Mouse (Mus musculus) neural tube, embryonic 12.5 days (tissue): ENCODE results near the gene Angptl6. TPM values are rescaled to one million over a fixed set of nuclear protein-coding genes. Genes with fewer than 3 reads are reported as not detected.

Source experiments
- ATAC-seq: fragments of 200-750 bp; cut with Nextera tagmentation; 2 replicates; pipeline ENCODE4 v1.8.0; 2017; ENCODE audit warnings: low read depth, mild to moderate bottlenecking, moderate TSS enrichment, moderate library complexity; ENCODE audit not compliant: low FRiP score
- H3K27ac ChIP-seq: fragments of 300-500 bp; sonication (generic); 2 replicates; pipeline ENCODE4 v1.5.1; 2016
- H3K27me3 ChIP-seq: fragments of 300-500 bp; sonication (generic); replicated peaks from 2 replicates; pipeline ENCODE4 v1.6.1; 2016; ENCODE audit warnings: mild to moderate bottlenecking
- H3K36me3 ChIP-seq: fragments of 300-500 bp; sonication (generic); 2 replicates; pipeline ENCODE4 v1.6.1; 2016; ENCODE audit warnings: mild to moderate bottlenecking
- H3K4me1 ChIP-seq: fragments of 300-500 bp; sonication (generic); 2 replicates; pipeline ENCODE4 v1.6.1; 2016
- H3K4me2 ChIP-seq: fragments of 300-500 bp; sonication (generic); replicated peaks from 2 replicates; pipeline ENCODE4 v1.6.1; 2016; ENCODE audit warnings: mild to moderate bottlenecking
- H3K4me3 ChIP-seq: fragments of 300-500 bp; sonication (generic); 2 replicates; pipeline ENCODE4 v1.5.1; 2016
- H3K9ac ChIP-seq: fragments of 300-500 bp; sonication (generic); 2 replicates; pipeline ENCODE4 v1.6.1; 2016; ENCODE audit warnings: mild to moderate bottlenecking
- H3K9me3 ChIP-seq: fragments of 300-500 bp; sonication (generic); 2 replicates; pipeline ENCODE4 v1.6.1; 2016; ENCODE audit warnings: mild to moderate bottlenecking
- WGBS: fragments of 180-500 bp; shearing (Covaris S2); methylation state at CpG from one replicate; pipeline ENCODE4 v1.1.7; 2016; 5-methylcytosine and 5-hydroxymethylcytosine counted together
- microRNA-seq: library from miRNA; unstranded; fragments of <30 nt; microRNA quantifications from one replicate; pipeline ENCODE4, GENCODE M21; 2017
- polyA plus RNA-seq: library from polyadenylated mRNA; unstranded; fragments of >200 nt; fragmentation: Nextera tagmentation; extraction: Ambion mirVana; gene quantifications from 2 replicates; pipeline ENCODE4 v1.2.1, GENCODE M21; 2016

Gene Angptl6
- polyA plus RNA-seq, 1 experiment from 2014 or later, result 5.8 TPM

GRCm38 (mm10) chr9:20828127-20828526, 51.4 kb downstream of the Angptl6 start:
- Histone ChIP-seq H3K4me2 (no peak overlapping the region), H3K4me3 (no peak overlapping the region), H3K9me3 (no peaks in the 10 kb centered on the region), H3K27me3 (peaks cover 2% of the 10 kb centered on the region; the same call in 1 of the 2 replicates), H3K4me1 (peaks cover 6% of the 10 kb centered on the region; the same call in 1 of the 2 replicates), H3K9ac (no peak overlapping the region), H3K27ac (no peak overlapping the region), H3K36me3 (no peaks in the 10 kb centered on the region)
- 93% methylated on average over 1 of the region's 1 CpGs for WGBS
- ATAC-seq, result no peak

- WGBS, result 66% methylated on average over 5 of the region's 5 CpGs
- H3K36me3 ChIP-seq, result no peaks in the 10 kb centered on the region
- H3K27me3 ChIP-seq, result peaks cover 2% of the 10 kb centered on the region; the same call in 1 of the 2 replicates
- no peak overlapping the region for H3K9ac ChIP-seq
- ATAC-seq, result no peak
- no peaks in the 10 kb centered on the region for H3K9me3 ChIP-seq
- H3K4me2 ChIP-seq, result no peak overlapping the region
- no peak overlapping the region for H3K27ac ChIP-seq
- peaks cover 4% of the 10 kb centered on the region; the same call in 1 of the 2 replicates for H3K4me1 ChIP-seq
- no peak overlapping the region for H3K4me3 ChIP-seq
Measured at GRCm38 (mm10) chr9:20825781-20826180, 53.7 kb downstream of the Angptl6 start.

Small RNA genes within 50 kb of the gene (microRNA-seq; reads per million reads assigned to microRNA genes)
- not detected for gene Mir7081

Other genes with a start within 250 kb of the Angptl6 start
- 463 and 477 TPM in 2 replicates for gene Ubl5, start 236.8 kb downstream of the Angptl6 start, polyA plus RNA-seq
- 19.4 and 19.9 TPM in 2 replicates for gene Fbxl12, start 235.0 kb downstream of the Angptl6 start, polyA plus RNA-seq
- gene Pin1, start 227.6 kb downstream of the Angptl6 start, polyA plus RNA-seq, result 52.8 and 56.0 TPM in 2 replicates
- gene Olfm2, start 133.4 kb downstream of the Angptl6 start, polyA plus RNA-seq, result 89.8 and 93.4 TPM in 2 replicates
- 0.47 and 0.75 TPM in 2 replicates for gene Col5a3, start 64.7 kb downstream of the Angptl6 start, polyA plus RNA-seq
- not detected in 2 replicates for gene Rdh8, start 61.2 kb downstream of the Angptl6 start, polyA plus RNA-seq
- gene A230050P20Rik, start 11.1 kb downstream of the Angptl6 start, polyA plus RNA-seq, result 1.4 and 1.6 TPM in 2 replicates
- gene Ppan, start 8.4 kb upstream of the Angptl6 start, polyA plus RNA-seq, result 54.1 and 58.6 TPM in 2 replicates
- 301 and 309 TPM in 2 replicates for gene Eif3g, start 18.9 kb upstream of the Angptl6 start, polyA plus RNA-seq
- gene Dnmt1, start 80.2 kb upstream of the Angptl6 start, polyA plus RNA-seq, result 89.4 and 92.4 TPM in 2 replicates
- 17.7 and 19.5 TPM in 2 replicates for gene S1pr2, start 97.1 kb upstream of the Angptl6 start, polyA plus RNA-seq
- gene Mrpl4, start 123.0 kb upstream of the Angptl6 start, polyA plus RNA-seq, result 116 and 121 TPM in 2 replicates
- 5.0 and 5.8 TPM in 2 replicates for gene Icam1, start 136.3 kb upstream of the Angptl6 start, polyA plus RNA-seq
- 1.6 and 2.1 TPM in 2 replicates for gene Icam4, start 149.6 kb upstream of the Angptl6 start, polyA plus RNA-seq
- gene Icam5, start 152.3 kb upstream of the Angptl6 start, polyA plus RNA-seq, result 0.14 and 0.15 TPM in 2 replicates
- gene Zglp1, start 187.4 kb upstream of the Angptl6 start, polyA plus RNA-seq, result 0.66 and 2.9 TPM in 2 replicates
- gene Gm49373, start 193.4 kb upstream of the Angptl6 start, polyA plus RNA-seq, result 0.96 and 1.7 TPM in 2 replicates
- gene Fdx1l, start 193.9 kb upstream of the Angptl6 start, polyA plus RNA-seq, result 44.0 and 57.0 TPM in 2 replicates
- gene Gm38431, start 212.3 kb upstream of the Angptl6 start, polyA plus RNA-seq, result 1.6 and 2.8 TPM in 2 replicates
- gene Raver1, start 212.3 kb upstream of the Angptl6 start, polyA plus RNA-seq, result 54.2 and 63.4 TPM in 2 replicates